ENCODE assay signal across 9 mouse cellular contexts in genomic region chr6:29833568-29834255, GRCm38 (mm10).
DNase-seq lines count a peak whose midpoint lies in the region; ATAC-seq and TF ChIP-seq lines count a peak whose summit lies in the region.
"Had no signal": no experiment of that assay in that cellular context is flagged by ENCODE, and none has a peak within 500 bp of the region (broad histone marks: within the 10 kb centered on the region; RNA-seq: fewer than 3 reads in every experiment).

No protein-coding gene starts in this region.

- no peak for ATAC-seq in forebrain, embryonic 14.5 days
- ATAC-seq in forebrain, embryonic 12.5 days (ENCODE audit: low FRiP score) = no peak
- no peak for ATAC-seq in liver, postnatal 0 days
- ATAC-seq in granulocyte monocyte progenitor cell, adult 5-6 weeks (replicated peaks; ENCODE audit: poor library complexity, severe bottlenecking) = no peak

- no peak overlapping the region for H3K27ac ChIP-seq in forebrain, embryonic 14.5 days (ENCODE audit: low read depth, low read length)
- H3K27ac ChIP-seq in forebrain, embryonic 12.5 days = no peak overlapping the region
- H3K27ac ChIP-seq in liver, postnatal 0 days (ENCODE audit: low read depth) = no peak overlapping the region

- no peaks in the 10 kb centered on the region for H3K27me3 ChIP-seq in forebrain, embryonic 14.5 days (replicated peaks; ENCODE audit: control insufficient read depth, insufficient read depth, low read length)
- H3K27me3 ChIP-seq in forebrain, embryonic 12.5 days = no peaks in the 10 kb centered on the region
- no peaks in the 10 kb centered on the region for H3K27me3 ChIP-seq in liver, postnatal 0 days (ENCODE audit: insufficient read depth, low read length)

- no peak overlapping the region for H3K4me2 ChIP-seq in forebrain, embryonic 14.5 days (ENCODE audit: low read length)
- no peak overlapping the region for H3K4me2 ChIP-seq in forebrain, embryonic 12.5 days
- H3K4me2 ChIP-seq in liver, postnatal 0 days (ENCODE audit: low read depth, low read length) = no peak overlapping the region

- H3K9me3 ChIP-seq in forebrain, embryonic 14.5 days (replicated peaks; ENCODE audit: control insufficient read depth, low read length) = no peaks in the 10 kb centered on the region
- no peaks in the 10 kb centered on the region for H3K9me3 ChIP-seq in forebrain, embryonic 12.5 days
- H3K9me3 ChIP-seq in liver, postnatal 0 days (ENCODE audit: low read length) = no peaks in the 10 kb centered on the region
- H3K9me3 ChIP-seq: G1E had no signal

- 72% methylated on average over 4 of the region's 4 CpGs for WGBS in forebrain, embryonic 14.5 days
- WGBS in forebrain, embryonic 12.5 days = 72% methylated on average over 4 of the region's 4 CpGs
- WGBS in liver, postnatal 0 days (ENCODE audit: insufficient replicate concordance) = 60% methylated on average over 4 of the region's 4 CpGs

- peak; percentile 67 for TF ChIP-seq CTCF in liver, postnatal 0 days (IDR thresholded peaks at IDR 0.05; ENCODE audit: low read depth)

- H3K9ac ChIP-seq in forebrain, embryonic 14.5 days (ENCODE audit: low read length) = no peak overlapping the region
- no peak overlapping the region for H3K9ac ChIP-seq in forebrain, embryonic 12.5 days
- H3K9ac ChIP-seq in liver, postnatal 0 days (replicated peaks) = no peak overlapping the region

- DNase-seq in forebrain, embryonic 14.5 days (ENCODE audit: low spot score) = peak; percentile 59
- no peak for DNase-seq in liver, postnatal 0 days
- no peak for DNase-seq in liver
- peak; percentile 36 for DNase-seq in Muller cell, postnatal 12 days (ENCODE audit: inconsistent ontology term)
- DNase-seq in naive thymus-derived CD4-positive, alpha-beta T cell, adult 2 months (ENCODE audit: low read depth) = peak; percentile 60
- no peak for DNase-seq in right cerebral cortex, adult 18-20 months

- H3K36me3 ChIP-seq in forebrain, embryonic 14.5 days (ENCODE audit: control insufficient read depth, insufficient read depth, low read length) = no peaks in the 10 kb centered on the region
- H3K36me3 ChIP-seq in forebrain, embryonic 12.5 days (replicated peaks) = no peaks in the 10 kb centered on the region
- H3K36me3 ChIP-seq in liver, postnatal 0 days (replicated peaks; ENCODE audit: insufficient read depth, low read length) = no peaks in the 10 kb centered on the region

- no peaks in the 10 kb centered on the region for H3K4me1 ChIP-seq in forebrain, embryonic 14.5 days (ENCODE audit: control insufficient read depth, insufficient read depth, low read length)
- no peaks in the 10 kb centered on the region for H3K4me1 ChIP-seq in forebrain, embryonic 12.5 days
- no peaks in the 10 kb centered on the region for H3K4me1 ChIP-seq in liver, postnatal 0 days (ENCODE audit: insufficient read depth)

- no peak for TF ChIP-seq EP300 in liver, postnatal 0 days (IDR thresholded peaks at IDR 0.05; ENCODE audit: low read depth)

- no peak overlapping the region for H3K4me3 ChIP-seq in forebrain, embryonic 14.5 days (ENCODE audit: low read depth, low read length)
- no peak overlapping the region for H3K4me3 ChIP-seq in forebrain, embryonic 12.5 days (replicated peaks)
- H3K4me3 ChIP-seq in liver, postnatal 0 days (ENCODE audit: low read depth, low read length) = no peak overlapping the region

Comparison
In these comparisons a context has a peak if more than half of its experiments do, and no peak if none do; other contexts are left out.
1. DNase-seq: peak in forebrain, embryonic 14.5 days (single experiment), Muller cell, postnatal 12 days (single experiment) and naive thymus-derived CD4-positive, alpha-beta T cell, adult 2 months (single experiment); none in liver, postnatal 0 days (single experiment), liver (single experiment) and right cerebral cortex, adult 18-20 months (single experiment).